Mouse (Mus musculus): ENCODE results near the gene Qrfpr. TPM values are rescaled to one million over a fixed set of nuclear protein-coding genes. Genes with fewer than 3 reads are reported as not detected.

Qrfpr gene
- polyA plus RNA-seq, 1 experiment from 2014 or later = 0.17 TPM

GRCm38 (mm10) chr3:36207520-36208264, 14.4 kb downstream of the Qrfpr start:
- 0 out of 2 replicates have a peak, but pooled peaks cover 8% of the 10 kb centered on the region for H3K4me1 ChIP-seq
- no peaks in the 10 kb centered on the region for H3K36me3 ChIP-seq
- no peak overlapping the region for H3K9ac ChIP-seq
- H3K4me3 ChIP-seq = no peak overlapping the region
- WGBS = 70% methylated on average over 19 of the region's 19 CpGs
- no peak overlapping the region for H3K4me2 ChIP-seq
- no peaks in the 10 kb centered on the region for H3K9me3 ChIP-seq
- H3K27ac ChIP-seq = no peak overlapping the region
- no peaks in the 10 kb centered on the region for H3K27me3 ChIP-seq
- no peak for ATAC-seq (ENCODE audit: borderline replicate concordance, extremely low read depth, low FRiP score, low TSS enrichment)

GRCm38 (mm10) chr3:36202932-36203331, 19.2 kb downstream of the Qrfpr start:
- no peaks in the 10 kb centered on the region for H3K36me3 ChIP-seq
- WGBS = 37% methylated on average over 7 of the region's 7 CpGs
- ATAC-seq (ENCODE audit: borderline replicate concordance, extremely low read depth, low FRiP score, low TSS enrichment) = peak; percentile 84; the same call in 1 of the 2 replicates

GRCm38 (mm10) chr3:36201098-36201497, 21.0 kb downstream of the Qrfpr start:
- WGBS = 56% methylated on average over 5 of the region's 5 CpGs
- Histone ChIP-seq H3K4me3 (no peak overlapping the region), H3K9me3 (no peaks in the 10 kb centered on the region), H3K4me1 (no peaks in the 10 kb centered on the region), H3K27ac (no peak overlapping the region), H3K27me3 (no peaks in the 10 kb centered on the region), H3K4me2 (no peak overlapping the region), H3K36me3 (no peaks in the 10 kb centered on the region), H3K9ac (no peak overlapping the region)
- no peak for ATAC-seq (ENCODE audit: borderline replicate concordance, extremely low read depth, low FRiP score, low TSS enrichment)

More at GRCm38 (mm10) chr3:36202932-36203331, 19.2 kb downstream of the Qrfpr start:
- Histone ChIP-seq H3K9ac (no peak overlapping the region), H3K4me1 (no peaks in the 10 kb centered on the region), H3K27ac (no peak overlapping the region), H3K4me3 (no peak overlapping the region), H3K9me3 (no peaks in the 10 kb centered on the region), H3K4me2 (no peak overlapping the region), H3K27me3 (no peaks in the 10 kb centered on the region)

GRCm38 (mm10) chr3:36189243-36189642, 32.9 kb downstream of the Qrfpr start:
- H3K27me3 ChIP-seq = no peaks in the 10 kb centered on the region
- H3K9me3 ChIP-seq = no peaks in the 10 kb centered on the region
- no peak overlapping the region for H3K4me2 ChIP-seq
- no peaks in the 10 kb centered on the region for H3K4me1 ChIP-seq
- no peak for ATAC-seq (ENCODE audit: borderline replicate concordance, extremely low read depth, low FRiP score, low TSS enrichment)
- H3K4me3 ChIP-seq = no peak overlapping the region
- H3K36me3 ChIP-seq = no peaks in the 10 kb centered on the region
- no peak overlapping the region for H3K9ac ChIP-seq
- WGBS = 77% methylated on average over 8 of the region's 8 CpGs
- H3K27ac ChIP-seq = no peak overlapping the region

GRCm38 (mm10) chr3:36186510-36186909, 35.6 kb downstream of the Qrfpr start:
- no peaks in the 10 kb centered on the region for H3K36me3 ChIP-seq
- WGBS = 77% methylated on average over 4 of the region's 4 CpGs
- ATAC-seq (ENCODE audit: borderline replicate concordance, extremely low read depth, low FRiP score, low TSS enrichment) = no peak
- H3K4me1 ChIP-seq = no peaks in the 10 kb centered on the region
- no peaks in the 10 kb centered on the region for H3K9me3 ChIP-seq
- no peak overlapping the region for H3K4me3 ChIP-seq
- no peak overlapping the region for H3K27ac ChIP-seq
- no peak overlapping the region for H3K9ac ChIP-seq
- no peak overlapping the region for H3K4me2 ChIP-seq
- no peaks in the 10 kb centered on the region for H3K27me3 ChIP-seq

- H3K9me3 ChIP-seq = no peaks in the 10 kb centered on the region
- no peaks in the 10 kb centered on the region for H3K4me1 ChIP-seq
- H3K4me3 ChIP-seq = no peak overlapping the region
- no peak overlapping the region for H3K4me2 ChIP-seq
- H3K27me3 ChIP-seq = no peaks in the 10 kb centered on the region
- H3K27ac ChIP-seq = no peak overlapping the region
- 10% methylated on average over 4 of the region's 4 CpGs for WGBS
- H3K36me3 ChIP-seq = no peaks in the 10 kb centered on the region
- H3K9ac ChIP-seq = no peak overlapping the region
- no peak for ATAC-seq (ENCODE audit: borderline replicate concordance, extremely low read depth, low FRiP score, low TSS enrichment)
These were observed 40.6 kb downstream of the Qrfpr start for GRCm38 (mm10) chr3:36181519-36181918.

GRCm38 (mm10) chr3:36173761-36174160, 48.4 kb downstream of the Qrfpr start:
- no peaks in the 10 kb centered on the region for H3K36me3 ChIP-seq
- no peak overlapping the region for H3K4me3 ChIP-seq
- H3K27ac ChIP-seq = no peak overlapping the region
- H3K4me1 ChIP-seq = no peaks in the 10 kb centered on the region
- H3K9ac ChIP-seq = no peak overlapping the region
- H3K27me3 ChIP-seq = no peaks in the 10 kb centered on the region
- no peak overlapping the region for H3K4me2 ChIP-seq
- ATAC-seq (ENCODE audit: borderline replicate concordance, extremely low read depth, low FRiP score, low TSS enrichment) = no peak
- H3K9me3 ChIP-seq = no peaks in the 10 kb centered on the region
- 79% methylated on average over 2 of the region's 2 CpGs for WGBS

- no peaks in the 10 kb centered on the region for H3K4me1 ChIP-seq
- ATAC-seq (ENCODE audit: borderline replicate concordance, extremely low read depth, low FRiP score, low TSS enrichment) = no peak
- 89% methylated on average over 1 of the region's 1 CpGs for WGBS
These were observed 50.8 kb downstream of the Qrfpr start for GRCm38 (mm10) chr3:36171348-36171747.

GRCm38 (mm10) chr3:36170670-36171210, 51.4 kb downstream of the Qrfpr start:
- Histone ChIP-seq H3K36me3 (peaks cover 22% of the 10 kb centered on the region), H3K27ac (no peak overlapping the region), H3K27me3 (no peaks in the 10 kb centered on the region), H3K4me2 (no peak overlapping the region), H3K9ac (no peak overlapping the region), H3K4me3 (no peak overlapping the region), H3K4me1 (no peaks in the 10 kb centered on the region), H3K9me3 (no peaks in the 10 kb centered on the region; the same call in 1 of the 2 replicates)
- no peak for ATAC-seq (ENCODE audit: borderline replicate concordance, extremely low read depth, low FRiP score, low TSS enrichment)
- 92% methylated on average over 1 of the region's 1 CpGs for WGBS

More at GRCm38 (mm10) chr3:36171348-36171747, 50.8 kb downstream of the Qrfpr start:
- Histone ChIP-seq H3K9me3 (no peaks in the 10 kb centered on the region), H3K4me2 (no peak overlapping the region), H3K36me3 (peaks cover 16% of the 10 kb centered on the region), H3K9ac (no peak overlapping the region), H3K4me3 (no peak overlapping the region), H3K27ac (no peak overlapping the region), H3K27me3 (no peaks in the 10 kb centered on the region)

GRCm38 (mm10) chr3:36155268-36155667, 66.8 kb downstream of the Qrfpr start:
- 21% methylated on average over 5 of the region's 5 CpGs for WGBS
- H3K27ac ChIP-seq = no peak overlapping the region
- ATAC-seq (ENCODE audit: borderline replicate concordance, extremely low read depth, low FRiP score, low TSS enrichment) = no peak
- no peak overlapping the region for H3K9ac ChIP-seq
- H3K9me3 ChIP-seq = no peaks in the 10 kb centered on the region
- H3K4me2 ChIP-seq = no peak overlapping the region
- H3K4me3 ChIP-seq = no peak overlapping the region
- H3K27me3 ChIP-seq = no peaks in the 10 kb centered on the region
- peaks cover 10% of the 10 kb centered on the region for H3K36me3 ChIP-seq
- peaks cover 10% of the 10 kb centered on the region for H3K4me1 ChIP-seq

- Histone ChIP-seq H3K4me3 (peak within 1 kb of the TSS; percentile 88), H3K4me2 (peak within 1 kb of the TSS; percentile 62), H3K36me3 (no peaks in the 10 kb centered on the region), H3K9me3 (no peaks in the 10 kb centered on the region), H3K27ac (peak within 1 kb of the TSS; percentile 90), H3K9ac (peak within 1 kb of the TSS; percentile 87), H3K4me1 (peaks cover 10% of the 10 kb centered on the region), H3K27me3 (no peaks in the 10 kb centered on the region)
- ATAC-seq (ENCODE audit: borderline replicate concordance, extremely low read depth, low FRiP score, low TSS enrichment) = peak; percentile 99
- whole genome bisulfite sequencing = under 1% methylated on average over 54 of the region's 54 CpGs
These were observed 71.0 kb downstream of the Qrfpr start, which contains the start of gene D3Ertd254e for GRCm38 (mm10) chr3:36150934-36151686. D3Ertd254e (plus strand) TSS chr3:36151017.

- Histone ChIP-seq H3K9ac (no peak overlapping the region), H3K4me2 (peak overlapping the region; percentile 62)
These were observed 71.6 kb downstream of the Qrfpr start for GRCm38 (mm10) chr3:36150537-36150933.

More at GRCm38 (mm10) chr3:36150537-36150933, 71.6 kb downstream of the Qrfpr start:
- Histone ChIP-seq H3K4me1 (peaks cover 10% of the 10 kb centered on the region), H3K27ac (no peak overlapping the region), H3K9me3 (no peaks in the 10 kb centered on the region), H3K36me3 (no peaks in the 10 kb centered on the region), H3K27me3 (no peaks in the 10 kb centered on the region), H3K4me3 (peak overlapping the region; percentile 88)
- WGBS = 12% methylated on average over 1 of the region's 1 CpGs
- no peak for ATAC-seq (ENCODE audit: borderline replicate concordance, extremely low read depth, low FRiP score, low TSS enrichment)
